Mouse (Mus musculus): ENCODE results near the gene Slc25a22. TPM values are rescaled to one million over a fixed set of nuclear protein-coding genes. Genes with fewer than 3 reads are reported as not detected.

Gene Slc25a22
- total RNA-seq, 1 experiment from 2014 or later, result 14.8 TPM

- ATAC-seq (replicated peaks; ENCODE audit: insufficient number of reproducible peaks, low FRiP score, low TSS enrichment, poor library complexity, severe bottlenecking), result peak; percentile 37
Measured at GRCm38 (mm10) chr7:141392552-141393222, 45.0 kb downstream of the Slc25a22 start.

DNA sequence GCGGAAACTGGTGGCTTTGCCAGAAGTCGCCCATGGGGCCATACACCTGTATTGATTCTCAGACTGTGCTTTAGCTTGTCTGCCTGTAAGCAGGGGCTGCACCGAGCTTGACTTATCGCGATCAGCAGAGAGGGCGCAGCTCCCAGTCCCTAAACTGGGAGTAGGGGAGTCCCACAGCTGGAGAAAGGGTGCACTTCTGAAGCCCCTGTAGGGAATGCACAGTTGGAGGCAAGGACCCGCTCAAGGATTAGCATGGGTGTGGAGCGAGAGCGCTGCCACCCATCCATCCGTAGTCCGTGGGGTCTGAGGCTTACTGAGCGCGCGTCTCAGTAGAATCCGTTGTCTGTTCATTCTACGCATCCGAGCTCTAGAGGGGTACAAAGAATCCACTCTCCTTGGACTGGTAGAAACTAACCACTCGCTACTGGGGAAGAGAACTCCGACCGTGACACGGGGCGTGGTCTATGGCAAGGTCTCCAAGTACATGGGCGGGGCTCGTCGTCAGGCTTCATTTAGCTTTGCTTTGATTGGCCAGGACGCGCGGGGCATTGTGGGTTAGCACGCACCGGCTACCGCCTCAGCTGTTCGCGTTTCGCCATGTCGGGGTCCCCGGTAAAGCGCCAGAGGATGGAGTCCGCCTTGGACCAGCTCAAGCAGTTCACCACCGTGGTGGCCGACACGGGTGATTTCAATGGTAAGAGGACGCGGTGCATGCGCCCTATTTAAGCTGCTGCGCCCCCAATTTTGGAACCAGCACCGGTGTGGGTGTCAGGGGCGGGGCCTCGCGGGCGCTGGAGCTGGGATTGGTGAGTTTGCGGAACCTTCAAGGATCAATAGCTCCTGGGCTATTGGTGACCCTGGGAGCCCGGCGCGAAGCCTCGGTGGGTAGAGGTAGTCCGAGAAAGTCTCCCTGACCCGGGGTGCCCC, 45.8 kb downstream of the Slc25a22 start, which contains the start of gene Taldo1:
Gene Taldo1 (plus strand): TSS at position 575 of the 927 bp plus-strand sequence.
- ATAC-seq (replicated peaks; ENCODE audit: insufficient number of reproducible peaks, low FRiP score, low TSS enrichment, poor library complexity, severe bottlenecking), result peak; percentile 91

- no peak for ATAC-seq (replicated peaks; ENCODE audit: insufficient number of reproducible peaks, low FRiP score, low TSS enrichment, poor library complexity, severe bottlenecking)
Measured at GRCm38 (mm10) chr7:141390326-141391259, 47.1 kb downstream of the Slc25a22 start.

GRCm38 (mm10) chr7:141388487-141389109, 49.1 kb downstream of the Slc25a22 start:
- no peak for ATAC-seq (replicated peaks; ENCODE audit: insufficient number of reproducible peaks, low FRiP score, low TSS enrichment, poor library complexity, severe bottlenecking)

DNA sequence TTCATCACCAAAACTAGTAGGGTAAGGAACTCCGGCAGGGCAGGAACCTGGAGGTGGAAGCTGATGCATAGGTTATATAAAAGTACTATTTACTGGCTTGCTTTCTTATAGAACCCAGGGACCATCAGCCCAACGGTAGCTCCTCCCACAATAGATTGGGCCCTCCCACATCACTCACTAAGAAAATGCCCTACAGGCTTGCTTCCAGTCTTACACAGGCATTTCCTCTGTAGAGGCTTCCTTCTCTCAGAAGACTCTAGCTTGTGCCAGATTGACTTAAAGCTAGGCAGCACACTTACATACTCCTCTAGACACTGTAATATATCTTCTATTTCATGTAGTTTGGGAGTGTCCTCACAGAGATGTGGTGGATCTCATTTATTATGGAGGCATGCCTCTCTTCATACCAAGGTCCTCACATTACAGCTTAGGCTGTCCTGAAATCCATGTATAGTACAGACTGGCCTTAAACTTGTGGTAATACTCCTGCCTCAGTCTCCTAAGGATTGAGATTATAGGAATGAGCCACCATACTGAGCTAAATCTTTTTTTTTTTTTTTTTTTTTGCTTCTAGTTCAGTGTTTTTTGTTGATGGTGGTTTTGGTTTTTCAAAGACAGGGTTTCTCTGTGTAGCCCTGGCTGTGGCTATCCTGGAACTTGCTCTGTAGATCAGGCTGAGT, 49.7 kb downstream of the Slc25a22 start:
- no peak for ATAC-seq (replicated peaks; ENCODE audit: insufficient number of reproducible peaks, low FRiP score, low TSS enrichment, poor library complexity, severe bottlenecking)

GRCm38 (mm10) chr7:141381068-141381835, 56.4 kb downstream of the Slc25a22 start:
- ATAC-seq (replicated peaks; ENCODE audit: insufficient number of reproducible peaks, low FRiP score, low TSS enrichment, poor library complexity, severe bottlenecking), result peak; percentile 38; the same call in 1 of the 2 replicates

Other genes with a start within 250 kb of the Slc25a22 start
- gene Hras, start 243.9 kb downstream of the Slc25a22 start, total RNA-seq (2017), result 22.4 to 25.6 TPM (median 25.2 TPM) in 3 replicates
- 2.1 to 2.8 TPM (median 2.1 TPM) in 3 replicates for gene Lrrc56, start 243.7 kb downstream of the Slc25a22 start, total RNA-seq (2017)
- 1.6 TPM in 1 of 3 replicates, not detected in the others for gene Lmntd2, start 223.8 kb downstream of the Slc25a22 start, total RNA-seq (2017)
- 1.4 to 11.5 TPM (median 1.9 TPM) in 3 replicates for gene Rassf7, start 222.0 kb downstream of the Slc25a22 start, total RNA-seq (2017)
- 51.4 to 90.4 TPM (median 72.9 TPM) in 3 replicates for gene Phrf1, start 209.1 kb downstream of the Slc25a22 start, total RNA-seq (2017)
- gene Irf7, start 171.4 kb downstream of the Slc25a22 start, total RNA-seq (2017), result 76.2 to 126 TPM (median 78.7 TPM) in 3 replicates
- gene Cdhr5, start 161.1 kb downstream of the Slc25a22 start, total RNA-seq (2017), result not detected in 3 replicates
- gene Sct, start 158.8 kb downstream of the Slc25a22 start, total RNA-seq (2017), result not detected in 3 replicates
- gene Drd4, start 145.9 kb downstream of the Slc25a22 start, total RNA-seq (2017), result not detected in 3 replicates
- gene Deaf1, start 110.2 kb downstream of the Slc25a22 start, total RNA-seq (2017), result 10.2 to 21.2 TPM (median 16.0 TPM) in 3 replicates
- 2.8 to 16.3 TPM (median 7.1 TPM) in 3 replicates for gene Tmem80, start 110.2 kb downstream of the Slc25a22 start, total RNA-seq (2017)
- gene Eps8l2, start 99.0 kb downstream of the Slc25a22 start, total RNA-seq (2017), result not detected in 3 replicates
- gene Taldo1, start 45.7 kb downstream of the Slc25a22 start, total RNA-seq (2017), result 548 to 1,201 TPM (median 1,116 TPM) in 3 replicates
- gene Gatd1, start 23.8 kb downstream of the Slc25a22 start, total RNA-seq (2017), result 11.4 to 15.3 TPM (median 14.6 TPM) in 3 replicates
- gene Cend1, start 8.4 kb downstream of the Slc25a22 start, total RNA-seq (2017), result not detected in 3 replicates
- 4.5 to 5.9 TPM (median 4.8 TPM) in 3 replicates for gene Pidd1, start 6.1 kb upstream of the Slc25a22 start, total RNA-seq (2017)
- gene Rplp2, start 9.5 kb upstream of the Slc25a22 start, total RNA-seq (2017), result 2,770 to 3,796 TPM (median 2,928 TPM) in 3 replicates
- gene Pnpla2, start 17.3 kb upstream of the Slc25a22 start, total RNA-seq (2017), result 19.7 to 28.0 TPM (median 25.4 TPM) in 3 replicates
- not detected in 3 replicates for gene Cracr2b, start 23.2 kb upstream of the Slc25a22 start, total RNA-seq (2017)
- 17.8 to 40.8 TPM (median 20.7 TPM) in 3 replicates for gene Cd151, start 29.5 kb upstream of the Slc25a22 start, total RNA-seq (2017)
- 14.0 to 22.2 TPM (median 14.6 TPM) in 3 replicates for gene Polr2l, start 37.2 kb upstream of the Slc25a22 start, total RNA-seq (2017)
- 0.95 TPM in 1 of 3 replicates, not detected in the others for gene Tspan4, start 37.3 kb upstream of the Slc25a22 start, total RNA-seq (2017)
- 10.4 to 19.8 TPM (median 13.9 TPM) in 3 replicates for gene Chid1, start 102.0 kb upstream of the Slc25a22 start, total RNA-seq (2017)
- 39.0 to 52.7 TPM (median 48.6 TPM) in 3 replicates for gene Ap2a2, start 124.3 kb upstream of the Slc25a22 start, total RNA-seq (2017)
- gene Muc6, start 217.4 kb upstream of the Slc25a22 start, total RNA-seq (2017), result 0.10 to 0.21 TPM in 2 of 3 replicates, not detected in the other

All from monocyte, adult 5-6 weeks (primary cell).